Mouse (Mus musculus): ENCODE measurements around the gene Ankrd39. TPM values are rescaled to one million over a fixed set of nuclear protein-coding genes. Genes with fewer than 3 reads are reported as not detected.

Gene Ankrd39
- total RNA-seq, 2 experiments from 2014 or later: 11.3 to 12.6 TPM

- no peak for DNase-seq
Measured at GRCm38 (mm10) chr1:36529875-36530274, 17.4 kb downstream of the Ankrd39 start.

- DNase-seq: no peak
Measured at GRCm38 (mm10) chr1:36529274-36529673, 18.0 kb downstream of the Ankrd39 start.

GRCm38 (mm10) chr1:36528351-36528750, 18.9 kb downstream of the Ankrd39 start:
- DNase-seq: no peak

- no peak for DNase-seq
Measured at GRCm38 (mm10) chr1:36526903-36527302, 20.3 kb downstream of the Ankrd39 start.

GRCm38 (mm10) chr1:36525774-36526173, 21.5 kb downstream of the Ankrd39 start:
- DNase-seq: no peak

GRCm38 (mm10) chr1:36524058-36524457, 23.2 kb downstream of the Ankrd39 start:
- DNase-seq: no peak

- DNase-seq: no peak
Measured at GRCm38 (mm10) chr1:36523332-36524013, 23.8 kb downstream of the Ankrd39 start.

GRCm38 (mm10) chr1:36522210-36522609, 25.0 kb downstream of the Ankrd39 start:
- no peak for DNase-seq

- no peak for DNase-seq
Measured at GRCm38 (mm10) chr1:36519626-36520025, 27.6 kb downstream of the Ankrd39 start.

GRCm38 (mm10) chr1:36518259-36518658, 29.0 kb downstream of the Ankrd39 start:
- DNase-seq: no peak

GRCm38 (mm10) chr1:36513718-36514117, 33.5 kb downstream of the Ankrd39 start:
- peak; percentile 41 to 45 for DNase-seq

GRCm38 (mm10) chr1:36513310-36513709, 33.9 kb downstream of the Ankrd39 start:
- no peak for DNase-seq

- no peak for DNase-seq
Measured at GRCm38 (mm10) chr1:36512966-36513280, 34.3 kb downstream of the Ankrd39 start.

GRCm38 (mm10) chr1:36512089-36512965, 34.9 kb downstream of the Ankrd39 start:
- peak; percentile 62 to 72 for DNase-seq

- peak; percentile 100 for DNase-seq
Measured at GRCm38 (mm10) chr1:36511289-36512021, 35.8 kb downstream of the Ankrd39 start, which contains the start of gene Cnnm3. Gene Cnnm3 (plus strand): TSS chr1:36511867.

GRCm38 (mm10) chr1:36508238-36508637, 39.0 kb downstream of the Ankrd39 start:
- DNase-seq: no peak

GRCm38 (mm10) chr1:36501261-36501660, 46.0 kb downstream of the Ankrd39 start:
- peak; percentile 73 to 80 for DNase-seq

- DNase-seq: no peak
Measured at GRCm38 (mm10) chr1:36497312-36497711, 49.9 kb downstream of the Ankrd39 start.

- peak; percentile 27 to 44 for DNase-seq
Measured at GRCm38 (mm10) chr1:36496719-36497118, 50.5 kb downstream of the Ankrd39 start.

GRCm38 (mm10) chr1:36493299-36493698, 53.9 kb downstream of the Ankrd39 start:
- no peak for DNase-seq

GRCm38 (mm10) chr1:36492416-36493139, 54.7 kb downstream of the Ankrd39 start:
- DNase-seq: peak; percentile 42 to 60

- DNase-seq: no peak
Measured at GRCm38 (mm10) chr1:36489661-36490060, 57.6 kb downstream of the Ankrd39 start.
